Mouse (Mus musculus) liver, embryonic 12.5 days (tissue): ENCODE measurements around the gene S1pr4. TPM values are rescaled to one million over a fixed set of nuclear protein-coding genes. Genes with fewer than 3 reads are reported as not detected.
A peak's percentile ranks its signal among the peaks of the same experiment; 100 is the strongest.

ENCODE experiments used
- ATAC-seq: fragments of 200-750 bp; cut with Nextera tagmentation; 2 replicates; pipeline ENCODE4 v1.8.0; 2017; ENCODE audit warnings: moderate number of reproducible peaks, mild to moderate bottlenecking, moderate library complexity
- H3K27ac ChIP-seq: fragments of 300-500 bp; sonication (generic); 2 replicates; pipeline ENCODE4 v1.5.1; 2016; ENCODE audit warnings: mild to moderate bottlenecking
- H3K27me3 ChIP-seq: fragments of 300-500 bp; sonication (generic); replicated peaks from 2 replicates; pipeline ENCODE4 v1.6.1; 2016; ENCODE audit warnings: mild to moderate bottlenecking, moderate library complexity
- H3K36me3 ChIP-seq: fragments of 300-500 bp; sonication (generic); 2 replicates; pipeline ENCODE4 v1.6.1; 2016; ENCODE audit warnings: mild to moderate bottlenecking, moderate library complexity
- H3K4me1 ChIP-seq: fragments of 300-500 bp; sonication (generic); 2 replicates; pipeline ENCODE4 v1.6.1; 2016
- H3K4me2 ChIP-seq: fragments of 300-500 bp; sonication (generic); 2 replicates; pipeline ENCODE4 v1.6.1; 2016; ENCODE audit warnings: mild to moderate bottlenecking, moderate library complexity
- H3K4me3 ChIP-seq: fragments of 300-500 bp; sonication (generic); 2 replicates; pipeline ENCODE4 v1.5.1; 2016; ENCODE audit warnings: mild to moderate bottlenecking, moderate library complexity
- H3K9ac ChIP-seq: fragments of 300-500 bp; sonication (generic); 2 replicates; pipeline ENCODE4 v1.6.1; 2016; ENCODE audit warnings: mild to moderate bottlenecking, moderate library complexity
- H3K9me3 ChIP-seq: fragments of 300-500 bp; sonication (generic); replicated peaks from 2 replicates; pipeline ENCODE4 v1.6.1; 2016; ENCODE audit warnings: mild to moderate bottlenecking, moderate library complexity
- WGBS: fragments of 180-500 bp; shearing (Covaris S2); methylation state at CpG from one replicate; pipeline ENCODE4 v1.1.7; 2016; ENCODE audit not compliant: insufficient replicate concordance; 5-methylcytosine and 5-hydroxymethylcytosine counted together
- polyA plus RNA-seq: library from polyadenylated mRNA; unstranded; fragments of >200 nt; fragmentation: Nextera tagmentation; extraction: Ambion mirVana; gene quantifications from 2 replicates; pipeline ENCODE4 v1.2.1, GENCODE M21; 2016

Gene S1pr4
- polyA plus RNA-seq, 1 experiment from 2014 or later: 3.1 TPM

DNA sequence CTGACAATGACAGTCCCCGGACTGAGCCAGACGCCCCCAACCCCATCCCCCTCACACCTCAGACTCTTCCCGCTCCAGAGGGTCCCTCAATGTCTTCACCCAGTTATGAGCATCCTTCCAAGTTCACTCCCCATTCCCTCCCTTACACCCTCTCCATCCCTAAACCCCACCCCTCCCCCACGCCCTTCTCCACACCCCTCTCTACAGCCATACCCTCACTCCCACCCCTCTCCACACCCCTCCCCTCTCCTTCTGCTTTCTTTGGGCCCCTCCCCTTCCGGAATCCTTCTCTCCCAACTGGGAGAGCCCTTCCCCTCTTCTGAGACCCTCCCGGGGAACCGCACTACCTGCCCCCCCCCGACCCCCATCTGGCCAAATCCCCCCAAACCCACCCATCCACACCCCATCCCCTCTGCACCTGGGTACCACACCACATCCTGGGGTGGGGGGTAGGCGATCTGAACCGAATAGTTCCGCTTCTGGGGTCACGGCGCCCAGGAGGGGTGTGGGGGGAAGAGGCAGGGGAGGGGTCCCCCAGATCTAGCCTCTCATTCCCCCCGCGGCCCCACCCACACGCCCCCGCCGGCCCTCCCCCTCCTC is 27.4 kb downstream of the S1pr4 start:
- Histone ChIP-seq H3K36me3 (no peaks in the 10 kb centered on the region), H3K27ac (no peak overlapping the region), H3K9ac (no peak overlapping the region), H3K9me3 (no peaks in the 10 kb centered on the region), H3K4me2 (no peak overlapping the region), H3K27me3 (peaks cover 100% of the 10 kb centered on the region), H3K4me3 (no peak overlapping the region), H3K4me1 (no peaks in the 10 kb centered on the region)
- ATAC-seq: no peak
- WGBS: 5% methylated on average over 14 of the region's 18 CpGs

DNA sequence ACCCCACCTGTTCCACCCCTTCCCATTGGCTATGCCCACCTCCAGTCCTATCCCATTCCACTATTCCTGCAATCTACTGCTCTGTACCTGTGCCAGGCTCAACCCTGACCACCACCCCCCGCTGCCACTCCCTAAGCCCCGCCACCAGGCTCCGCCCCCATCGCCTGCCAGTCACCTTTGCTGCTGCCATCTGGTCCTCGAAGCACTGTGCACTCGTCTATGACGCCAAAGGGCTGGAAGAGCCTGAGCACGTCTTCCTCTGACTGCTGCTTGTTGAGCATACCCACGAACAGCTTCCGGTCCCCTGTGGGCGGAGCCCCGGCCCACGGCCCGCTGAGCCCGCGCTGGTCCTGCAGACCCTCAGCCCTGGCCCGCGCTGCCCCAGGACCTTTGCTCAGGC is 29.5 kb downstream of the S1pr4 start:
- no peak overlapping the region for H3K27ac ChIP-seq
- peaks cover under 1% of the 10 kb centered on the region; the same call in 1 of the 2 replicates for H3K4me1 ChIP-seq
- H3K27me3 ChIP-seq: peaks cover 100% of the 10 kb centered on the region
- H3K4me2 ChIP-seq: no peak overlapping the region
- H3K9me3 ChIP-seq: no peaks in the 10 kb centered on the region
- H3K9ac ChIP-seq: no peak overlapping the region
- ATAC-seq: no peak
- H3K36me3 ChIP-seq: no peaks in the 10 kb centered on the region
- WGBS: 29% methylated on average over 18 of the region's 18 CpGs
- H3K4me3 ChIP-seq: no peak overlapping the region

DNA sequence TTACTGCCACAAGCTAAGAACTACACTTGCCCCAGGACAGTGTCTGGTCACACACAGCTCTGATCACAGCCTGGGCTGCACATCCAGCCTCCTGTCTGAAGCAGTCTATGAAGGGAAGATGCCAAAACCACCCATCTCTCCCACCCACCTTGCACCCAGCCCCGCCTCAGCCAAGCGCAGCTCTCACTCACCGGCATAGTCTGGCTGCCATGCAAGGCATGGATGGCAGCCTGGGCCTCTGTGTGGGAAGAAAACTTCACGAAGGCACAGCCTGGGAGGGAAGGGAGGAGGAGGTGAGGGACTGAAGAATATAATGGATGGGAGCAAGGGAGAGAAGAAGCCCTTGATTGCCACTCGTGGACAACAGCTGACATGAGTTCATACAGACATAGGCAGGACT is 30.7 kb downstream of the S1pr4 start:
- 67% methylated on average over 5 of the region's 5 CpGs for WGBS
- H3K4me3 ChIP-seq: no peak overlapping the region
- no peak overlapping the region for H3K27ac ChIP-seq
- H3K4me1 ChIP-seq: peaks cover 13% of the 10 kb centered on the region
- H3K9ac ChIP-seq: no peak overlapping the region
- H3K4me2 ChIP-seq: no peak overlapping the region
- H3K27me3 ChIP-seq: peaks cover 100% of the 10 kb centered on the region
- no peaks in the 10 kb centered on the region for H3K36me3 ChIP-seq
- no peak for ATAC-seq
- no peaks in the 10 kb centered on the region for H3K9me3 ChIP-seq

DNA sequence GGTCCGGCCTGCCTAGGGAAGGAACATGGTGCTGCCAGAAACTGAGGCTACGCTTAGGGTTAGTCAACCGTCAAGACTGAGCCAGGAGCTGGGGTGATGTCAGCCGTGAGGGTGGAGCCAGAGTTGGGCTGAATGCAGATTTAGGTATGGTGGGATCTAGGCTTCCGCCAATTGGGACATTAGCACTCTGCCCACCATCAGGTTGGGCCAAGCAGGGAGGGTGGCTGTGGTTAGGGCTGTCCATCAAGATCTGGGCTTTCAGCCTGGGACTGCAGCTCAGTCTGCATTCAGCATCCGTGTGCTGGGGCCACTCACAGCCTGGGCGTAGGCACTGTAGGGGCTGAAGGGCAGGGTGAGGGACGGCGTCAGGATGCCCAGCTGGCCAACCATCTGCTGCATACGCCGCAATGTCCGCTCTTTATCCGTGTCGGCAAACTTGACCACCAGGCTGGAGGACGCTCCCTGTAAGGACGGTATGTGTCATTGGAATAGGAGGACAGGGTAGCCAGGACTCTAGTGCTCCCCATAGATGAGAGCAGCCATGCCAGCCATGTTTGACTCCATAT is 32.2 kb downstream of the S1pr4 start:
- 63% methylated on average over 16 of the region's 16 CpGs for WGBS
- Histone ChIP-seq H3K36me3 (no peaks in the 10 kb centered on the region), H3K9ac (no peak overlapping the region), H3K27me3 (peaks cover 100% of the 10 kb centered on the region), H3K4me2 (no peak overlapping the region), H3K4me1 (peaks cover 18% of the 10 kb centered on the region), H3K27ac (no peak overlapping the region), H3K9me3 (no peaks in the 10 kb centered on the region), H3K4me3 (no peak overlapping the region)
- ATAC-seq: no peak

DNA sequence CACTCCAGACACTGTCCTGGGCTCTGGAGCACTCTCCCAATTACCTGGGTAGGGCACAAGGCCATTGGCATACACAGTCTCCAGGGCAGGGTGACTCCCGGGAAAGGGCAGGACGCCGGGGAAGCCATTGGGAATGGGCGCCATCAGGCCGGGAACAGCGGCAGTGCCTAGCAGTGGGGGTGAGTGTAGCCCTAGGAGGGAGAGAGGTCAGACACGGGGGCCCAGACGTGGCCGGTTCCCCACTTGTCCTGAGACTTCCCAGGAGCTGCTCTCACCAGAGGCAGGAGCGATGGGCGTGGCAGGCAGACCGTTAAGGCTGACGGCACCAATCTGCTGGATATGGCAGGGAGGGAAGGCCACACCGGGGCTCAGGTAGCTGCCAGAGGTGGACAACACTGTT is 33.1 kb downstream of the S1pr4 start:
- Histone ChIP-seq H3K27ac (no peak overlapping the region), H3K4me3 (no peak overlapping the region), H3K36me3 (no peaks in the 10 kb centered on the region), H3K9me3 (no peaks in the 10 kb centered on the region), H3K9ac (no peak overlapping the region), H3K4me1 (peaks cover 25% of the 10 kb centered on the region), H3K4me2 (no peak overlapping the region), H3K27me3 (peaks cover 100% of the 10 kb centered on the region)
- no peak for ATAC-seq
- 55% methylated on average over 14 of the region's 14 CpGs for WGBS

DNA sequence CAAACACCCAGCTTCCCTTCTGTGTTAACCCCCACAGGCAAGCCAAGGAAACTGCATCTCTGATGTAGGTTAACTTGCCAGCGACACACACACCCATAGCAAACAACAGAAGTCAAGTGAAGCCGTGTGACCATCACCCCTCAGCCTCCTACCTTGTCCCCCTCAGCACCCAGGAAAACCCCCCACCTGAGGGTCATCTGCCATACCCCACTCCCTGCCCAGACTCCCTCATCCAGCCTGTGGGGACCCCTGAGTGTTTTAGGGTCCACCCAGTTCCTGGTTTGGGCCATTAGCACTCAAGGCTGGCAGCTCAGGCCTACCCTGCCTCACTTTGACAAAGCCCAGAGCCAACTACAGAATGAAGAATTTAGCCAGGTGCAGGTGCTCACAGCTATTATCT is 33.9 kb downstream of the S1pr4 start:
- 54% methylated on average over 2 of the region's 2 CpGs for WGBS
- Histone ChIP-seq H3K4me1 (peaks cover 28% of the 10 kb centered on the region), H3K4me2 (no peak overlapping the region), H3K9ac (no peak overlapping the region), H3K9me3 (no peaks in the 10 kb centered on the region), H3K36me3 (no peaks in the 10 kb centered on the region), H3K4me3 (no peak overlapping the region), H3K27me3 (peaks cover 100% of the 10 kb centered on the region), H3K27ac (no peak overlapping the region)
- ATAC-seq: no peak

DNA sequence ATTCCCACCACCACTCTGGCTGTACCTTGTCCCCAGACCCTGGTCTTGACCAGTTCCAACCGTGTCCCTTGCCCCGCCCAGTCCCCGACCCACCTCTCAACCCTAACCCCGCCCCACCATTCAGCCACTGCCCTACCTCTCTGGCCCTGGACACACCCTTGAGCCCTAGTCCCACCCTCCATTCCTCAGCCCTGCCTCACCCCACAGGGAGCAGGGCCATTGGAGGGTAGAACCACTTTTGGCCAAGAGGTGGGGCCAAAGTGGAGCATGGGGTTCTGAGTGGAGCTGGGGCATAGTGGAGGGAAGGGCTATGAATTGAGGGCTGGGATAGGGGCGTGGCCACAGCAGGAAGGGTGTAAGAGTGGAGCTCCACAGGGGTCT is 34.7 kb downstream of the S1pr4 start:
- H3K4me3 ChIP-seq: no peak overlapping the region
- H3K4me2 ChIP-seq: peak overlapping the region; percentile 63
- peak; percentile 47 for ATAC-seq

DNA sequence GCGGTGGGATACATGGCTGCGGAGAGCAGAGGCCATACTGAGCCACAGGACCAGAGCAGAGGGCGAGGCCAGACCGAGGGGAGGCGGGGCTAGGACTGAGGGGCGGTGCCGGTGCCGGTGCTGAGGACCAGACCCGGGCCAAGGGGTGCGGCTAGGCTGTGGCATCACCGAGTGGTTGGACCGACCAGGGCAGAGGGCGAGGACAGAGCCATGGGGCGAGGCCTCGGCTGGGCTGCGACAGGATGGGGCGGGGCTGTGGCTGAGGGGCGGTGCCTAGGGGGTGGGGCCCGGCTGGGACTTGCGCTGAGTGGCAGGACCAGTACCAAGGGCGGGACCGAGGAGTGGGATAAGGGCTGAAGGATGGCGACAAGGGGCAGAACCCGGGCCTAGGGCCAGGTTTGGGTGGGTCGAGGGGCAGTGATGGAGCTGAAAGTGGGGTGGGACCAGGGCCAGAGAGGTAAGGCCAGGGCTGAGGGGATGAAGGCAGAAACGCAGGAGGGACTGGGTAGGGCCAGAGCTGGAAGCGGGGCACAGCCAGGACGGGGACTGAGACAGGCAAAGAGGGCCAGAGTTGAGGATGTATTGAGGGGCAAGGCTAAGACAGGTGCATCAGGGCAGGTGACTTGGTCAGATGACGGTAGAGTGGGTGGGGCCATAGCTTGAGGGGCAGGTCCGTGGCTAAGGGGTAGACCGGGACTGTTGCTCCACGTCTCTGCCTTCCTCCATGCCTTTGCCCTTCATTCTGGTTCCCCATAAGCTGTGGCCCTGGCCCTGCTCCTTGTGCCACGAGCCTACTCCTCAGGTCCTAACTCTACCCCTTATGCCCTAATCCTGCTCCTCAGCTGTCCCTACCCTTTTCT is 35.3 kb downstream of the S1pr4 start:
- Histone ChIP-seq H3K36me3 (no peaks in the 10 kb centered on the region), H3K4me1 (peaks cover 28% of the 10 kb centered on the region), H3K4me2 (peak overlapping the region; percentile 63), H3K9me3 (no peaks in the 10 kb centered on the region), H3K27me3 (peaks cover 100% of the 10 kb centered on the region), H3K9ac (no peak overlapping the region), H3K27ac (no peak overlapping the region), H3K4me3 (peak overlapping the region; percentile 31)
- 3% methylated on average over 33 of the region's 33 CpGs for WGBS
- peak; percentile 84 for ATAC-seq

More for the DNA sequence above, 34.7 kb downstream of the S1pr4 start:
- Histone ChIP-seq H3K27ac (no peak overlapping the region), H3K9me3 (no peaks in the 10 kb centered on the region), H3K9ac (no peak overlapping the region), H3K27me3 (peaks cover 100% of the 10 kb centered on the region), H3K36me3 (no peaks in the 10 kb centered on the region), H3K4me1 (peaks cover 28% of the 10 kb centered on the region)
- 2% methylated on average over 5 of the region's 5 CpGs for WGBS

DNA sequence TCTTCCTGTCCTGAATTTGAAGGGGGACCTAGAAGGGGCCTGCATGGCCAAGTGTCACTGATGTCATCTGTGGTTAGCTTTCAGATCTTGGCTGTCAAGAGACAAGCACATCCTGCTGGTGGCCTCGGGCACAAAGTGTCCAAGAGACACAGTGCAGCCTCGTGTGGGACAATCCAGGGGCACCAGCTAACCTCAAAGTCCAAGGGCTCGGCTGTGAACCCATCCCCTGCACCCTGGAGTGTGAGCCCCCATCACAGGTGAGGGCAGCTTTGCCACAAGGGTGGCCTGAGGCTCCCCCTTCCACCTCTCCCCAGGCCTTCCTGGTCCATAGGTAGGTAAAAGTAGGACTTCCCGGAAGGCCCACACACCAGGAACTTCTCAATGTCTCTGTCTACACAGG is 36.4 kb downstream of the S1pr4 start:
- peaks cover 100% of the 10 kb centered on the region for H3K27me3 ChIP-seq
- H3K36me3 ChIP-seq: no peaks in the 10 kb centered on the region
- H3K9ac ChIP-seq: no peak overlapping the region
- H3K4me3 ChIP-seq: no peak overlapping the region
- peaks cover 28% of the 10 kb centered on the region for H3K4me1 ChIP-seq
- peak overlapping the region; percentile 63; the same call in 1 of the 2 replicates for H3K4me2 ChIP-seq
- ATAC-seq: no peak
- H3K27ac ChIP-seq: no peak overlapping the region
- H3K9me3 ChIP-seq: no peaks in the 10 kb centered on the region
- 36% methylated on average over 4 of the region's 4 CpGs for WGBS

DNA sequence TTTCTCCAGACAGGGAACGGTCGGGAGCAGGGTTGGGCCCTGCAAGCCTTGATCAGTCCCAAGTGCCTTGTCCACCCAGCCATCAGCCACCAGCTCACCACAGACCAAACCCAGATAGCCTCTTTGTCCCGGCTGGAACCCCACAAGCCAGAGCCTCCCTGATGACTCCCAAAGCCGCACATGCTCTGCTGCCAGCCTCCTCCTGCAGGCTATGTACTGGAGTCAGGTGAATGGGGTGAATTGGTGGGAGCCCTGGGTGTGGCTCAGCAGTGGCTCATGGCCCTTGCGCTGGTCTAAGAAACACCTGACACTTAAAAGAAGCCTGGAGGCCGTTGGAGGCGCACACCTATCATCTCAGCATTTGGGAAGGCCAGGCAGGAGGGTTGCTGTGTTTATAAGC is 37.0 kb downstream of the S1pr4 start:
- Histone ChIP-seq H3K9me3 (no peaks in the 10 kb centered on the region), H3K4me3 (no peak overlapping the region), H3K4me1 (peaks cover 28% of the 10 kb centered on the region), H3K27me3 (peaks cover 99% of the 10 kb centered on the region), H3K4me2 (no peak overlapping the region), H3K36me3 (no peaks in the 10 kb centered on the region), H3K27ac (no peak overlapping the region), H3K9ac (no peak overlapping the region)
- WGBS: 64% methylated on average over 7 of the region's 7 CpGs
- no peak for ATAC-seq

DNA sequence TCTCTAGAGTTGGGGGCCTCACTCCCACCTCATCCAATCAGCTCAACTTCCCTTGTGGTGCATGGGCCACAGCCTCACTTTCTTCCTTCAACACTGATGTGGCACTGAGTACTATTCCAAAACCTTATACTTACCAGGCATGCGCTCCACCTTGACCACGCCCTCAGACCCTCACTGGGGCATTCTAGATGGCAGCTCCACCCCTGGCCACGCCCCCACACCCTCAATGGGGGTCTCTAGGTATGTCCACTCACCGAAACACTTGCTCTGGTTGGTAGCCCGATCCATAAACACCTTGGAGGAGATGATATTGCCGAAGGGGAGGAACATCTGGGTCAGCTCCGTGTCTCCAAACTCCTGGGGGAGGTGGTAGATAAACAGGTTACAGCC is 37.5 kb downstream of the S1pr4 start:
- Histone ChIP-seq H3K4me2 (0 out of 2 replicates have a peak overlapping the region, but pooled peaks have one; percentile 28), H3K9me3 (no peaks in the 10 kb centered on the region), H3K9ac (no peak overlapping the region), H3K4me1 (peaks cover 28% of the 10 kb centered on the region), H3K27me3 (peaks cover 99% of the 10 kb centered on the region), H3K4me3 (no peak overlapping the region), H3K36me3 (no peaks in the 10 kb centered on the region), H3K27ac (no peak overlapping the region)
- 32% methylated on average over 7 of the region's 7 CpGs for WGBS
- ATAC-seq: no peak

DNA sequence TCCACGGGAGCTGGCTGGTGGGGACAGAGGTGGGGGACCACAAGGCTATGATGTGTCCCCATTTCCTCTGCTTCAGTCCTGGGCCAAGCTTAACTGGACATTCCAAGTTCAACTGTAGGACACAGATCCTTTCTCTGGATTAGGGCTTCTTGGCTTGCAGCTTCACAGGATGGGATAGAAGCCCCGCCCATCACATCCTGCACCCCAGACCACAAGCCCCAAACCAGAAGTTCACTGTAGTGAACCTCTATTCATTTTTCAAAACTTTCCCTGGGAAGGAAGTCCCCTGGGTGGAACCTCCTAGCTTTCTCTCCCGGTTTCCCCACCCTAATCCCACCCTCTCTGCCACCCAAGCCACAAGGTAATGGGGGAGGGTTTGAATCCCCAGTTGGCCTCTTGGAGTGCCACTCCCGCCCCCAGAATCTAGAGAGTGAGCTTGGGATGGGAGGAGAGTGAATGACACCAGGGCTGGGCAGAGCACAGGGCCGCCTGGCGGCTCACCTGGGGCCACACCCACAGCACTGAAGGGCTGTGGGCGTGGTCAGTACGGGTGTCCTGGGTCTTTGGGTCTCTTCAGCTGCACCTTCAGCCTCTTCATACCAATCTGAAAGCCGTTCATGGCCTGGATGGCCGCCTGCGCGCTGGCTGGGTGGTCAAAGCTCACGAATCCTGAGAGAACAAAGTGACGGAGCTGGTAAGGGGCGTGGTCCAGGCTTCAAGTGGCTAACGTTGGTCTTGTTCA is 38.1 kb downstream of the S1pr4 start:
- peaks cover 34% of the 10 kb centered on the region for H3K4me1 ChIP-seq
- H3K4me3 ChIP-seq: no peak overlapping the region
- peaks cover 99% of the 10 kb centered on the region for H3K27me3 ChIP-seq
- no peak overlapping the region for H3K27ac ChIP-seq
- no peaks in the 10 kb centered on the region for H3K9me3 ChIP-seq
- no peak overlapping the region for H3K9ac ChIP-seq
- peak overlapping the region; percentile 28 for H3K4me2 ChIP-seq
- WGBS: 5% methylated on average over 16 of the region's 16 CpGs
- no peak for ATAC-seq
- H3K36me3 ChIP-seq: no peaks in the 10 kb centered on the region
